Mouse (Mus musculus): ENCODE data around the gene Srsf6. TPM values are rescaled to one million over a fixed set of nuclear protein-coding genes. Genes with fewer than 3 reads are reported as not detected.
"Not testable (repeated sequence)": the region's sequence is repeated elsewhere in the genome, so short reads cannot be mapped to it uniquely, and the experiment has no call there.

Srsf6 gene
- 125 and 133 TPM in 2 replicates for polyA plus RNA-seq (2015; fragmentation: Nextera tagmentation; extraction: Ambion mirVana)

DNA sequence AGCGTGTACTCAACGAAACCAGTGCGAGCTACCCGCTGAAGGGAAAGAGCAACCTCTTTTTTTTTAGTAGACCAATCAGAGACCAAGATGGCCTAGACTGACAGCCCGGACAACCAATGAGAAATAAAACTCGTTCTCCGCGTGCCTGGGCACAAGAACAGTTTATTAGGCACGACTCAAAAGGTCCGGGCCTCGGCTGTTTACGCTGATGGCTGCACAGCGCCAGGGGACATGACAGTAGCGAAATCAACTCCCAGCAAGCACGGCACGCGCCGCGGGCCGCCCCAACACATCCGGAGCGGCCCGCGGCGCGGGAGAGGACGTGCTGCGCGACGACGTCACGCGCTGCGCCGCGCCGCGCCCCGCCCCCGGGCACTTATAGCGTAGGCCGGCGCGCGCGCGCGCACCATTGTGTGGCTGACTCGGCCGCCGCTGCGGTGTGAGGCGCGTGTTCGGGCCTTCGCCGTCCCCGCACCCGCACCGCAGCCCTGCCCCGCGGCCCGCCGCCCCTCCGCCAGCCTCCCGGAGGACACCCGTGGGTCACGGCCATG lies at the start of gene Srsf6:
Gene Srsf6, plus strand, starts transcription at position 406 of the 551 bp plus-strand sequence.
- under 1% methylated on average over 59 of the region's 68 CpGs for WGBS
- H3K9ac ChIP-seq (replicated peaks): peak within 1 kb of the TSS; percentile 100
- H3K4me2 ChIP-seq: peak within 1 kb of the TSS; percentile 82
- peaks cover 19% of the 10 kb centered on the region for H3K4me1 ChIP-seq
- no peaks in the 10 kb centered on the region for H3K9me3 ChIP-seq (replicated peaks)
- peaks cover 14% of the 10 kb centered on the region; the same call in 1 of the 2 replicates for H3K27me3 ChIP-seq (replicated peaks)
- peak within 1 kb of the TSS; percentile 100 for H3K27ac ChIP-seq (replicated peaks)
- peak within 1 kb of the TSS; percentile 99 for H3K4me3 ChIP-seq (replicated peaks)
- peak; percentile 94 for ATAC-seq (ENCODE audit: low FRiP score)
- H3K36me3 ChIP-seq: peaks cover 26% of the 10 kb centered on the region

DNA sequence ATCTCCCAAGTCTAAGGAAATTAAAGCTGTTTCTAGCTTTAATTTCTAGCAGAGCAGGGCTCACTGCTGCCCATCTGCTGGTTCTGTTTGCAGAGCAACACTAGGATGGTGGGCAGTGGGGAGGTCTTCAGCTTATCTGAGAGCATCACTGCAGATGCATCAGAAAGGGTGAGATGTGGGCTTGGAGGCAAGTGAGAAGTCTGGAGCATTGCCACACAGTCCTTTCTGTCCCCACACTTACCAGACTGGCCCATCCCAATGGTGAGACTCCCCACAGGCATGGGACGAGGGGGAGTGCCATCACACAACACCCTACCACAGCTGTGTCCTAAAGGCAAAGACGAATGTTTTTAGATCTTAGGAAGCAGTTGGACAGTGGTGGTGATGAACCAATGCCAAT lies 47.2 kb upstream of the Srsf6 start:
- Histone ChIP-seq H3K4me3 (replicated peaks) (no peak overlapping the region), H3K27me3 (replicated peaks) (no peaks in the 10 kb centered on the region), H3K27ac (replicated peaks) (no peak overlapping the region), H3K4me1 (no peaks in the 10 kb centered on the region), H3K9ac (replicated peaks) (no peak overlapping the region), H3K9me3 (replicated peaks) (no peaks in the 10 kb centered on the region), H3K36me3 (no peaks in the 10 kb centered on the region), H3K4me2 (no peak overlapping the region)
- no peak for ATAC-seq (ENCODE audit: low FRiP score)
- WGBS: 66% methylated on average over 2 of the region's 2 CpGs

DNA sequence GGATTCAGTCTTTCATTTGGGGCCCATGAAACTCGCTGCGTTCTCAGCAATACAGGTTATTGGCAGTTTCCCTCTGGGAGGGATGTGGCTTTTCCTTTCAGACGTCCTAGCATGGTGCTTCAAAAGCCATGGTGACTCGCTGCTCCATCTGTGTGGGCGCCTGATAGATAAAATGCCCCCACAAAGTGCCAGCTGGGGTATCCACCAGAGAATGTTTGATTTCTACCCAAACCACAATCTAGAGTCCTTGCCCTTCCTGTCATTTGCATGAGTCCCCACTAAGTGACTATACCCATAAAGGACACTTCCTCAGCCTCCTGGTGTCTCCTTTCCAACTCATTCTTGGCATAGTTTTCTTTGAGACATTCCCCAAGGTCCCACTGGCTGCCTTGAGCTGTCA lies 44.2 kb upstream of the Srsf6 start:
- H3K9ac ChIP-seq (replicated peaks): no peak overlapping the region
- no peaks in the 10 kb centered on the region for H3K4me1 ChIP-seq
- no peaks in the 10 kb centered on the region for H3K36me3 ChIP-seq
- no peak overlapping the region for H3K4me3 ChIP-seq (replicated peaks)
- 73% methylated on average over 5 of the region's 5 CpGs for WGBS
- no peaks in the 10 kb centered on the region for H3K27me3 ChIP-seq (replicated peaks)
- ATAC-seq (ENCODE audit: low FRiP score): no peak
- H3K4me2 ChIP-seq: no peak overlapping the region
- no peak overlapping the region for H3K27ac ChIP-seq (replicated peaks)
- no peaks in the 10 kb centered on the region for H3K9me3 ChIP-seq (replicated peaks)

DNA sequence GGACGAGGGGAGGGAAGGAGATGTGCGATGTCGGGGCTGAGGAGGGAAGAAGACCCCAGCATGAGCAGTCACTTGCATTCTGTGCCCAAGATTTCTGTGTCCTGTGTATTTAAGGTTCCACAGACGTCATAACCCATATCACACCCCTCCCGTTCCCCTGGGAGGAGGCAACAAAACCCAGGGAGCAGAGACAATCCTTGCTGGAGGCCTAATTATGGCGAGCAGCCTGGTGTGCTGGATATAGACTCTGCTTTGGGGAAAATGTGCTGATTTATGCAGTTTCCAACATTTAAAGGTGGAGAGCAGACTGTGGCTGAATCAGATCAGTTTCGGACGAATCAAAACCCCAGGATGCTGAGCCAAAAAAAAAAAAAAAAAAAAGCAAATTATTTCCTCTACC lies 42.7 kb upstream of the Srsf6 start:
- no peaks in the 10 kb centered on the region for H3K4me1 ChIP-seq
- no peaks in the 10 kb centered on the region for H3K9me3 ChIP-seq (replicated peaks)
- 74% methylated on average over 8 of the region's 8 CpGs for WGBS
- no peak overlapping the region for H3K27ac ChIP-seq (replicated peaks)
- no peak overlapping the region for H3K9ac ChIP-seq (replicated peaks)
- no peak overlapping the region for H3K4me3 ChIP-seq (replicated peaks)
- no peaks in the 10 kb centered on the region for H3K36me3 ChIP-seq
- H3K4me2 ChIP-seq: no peak overlapping the region
- H3K27me3 ChIP-seq (replicated peaks): no peaks in the 10 kb centered on the region
- no peak for ATAC-seq (ENCODE audit: low FRiP score)

GRCm38 (mm10) chr2:162889191-162889590 lies 42.1 kb upstream of the Srsf6 start:
- Histone ChIP-seq H3K4me3 (replicated peaks) (no peak overlapping the region), H3K27ac (replicated peaks) (no peak overlapping the region), H3K9ac (replicated peaks) (no peak overlapping the region), H3K4me2 (no peak overlapping the region), H3K4me1 (no peaks in the 10 kb centered on the region), H3K9me3 (replicated peaks) (no peaks in the 10 kb centered on the region), H3K27me3 (replicated peaks) (no peaks in the 10 kb centered on the region), H3K36me3 (no peaks in the 10 kb centered on the region)
- no peak for ATAC-seq (ENCODE audit: low FRiP score)
- WGBS: 73% methylated on average over 7 of the region's 7 CpGs

DNA sequence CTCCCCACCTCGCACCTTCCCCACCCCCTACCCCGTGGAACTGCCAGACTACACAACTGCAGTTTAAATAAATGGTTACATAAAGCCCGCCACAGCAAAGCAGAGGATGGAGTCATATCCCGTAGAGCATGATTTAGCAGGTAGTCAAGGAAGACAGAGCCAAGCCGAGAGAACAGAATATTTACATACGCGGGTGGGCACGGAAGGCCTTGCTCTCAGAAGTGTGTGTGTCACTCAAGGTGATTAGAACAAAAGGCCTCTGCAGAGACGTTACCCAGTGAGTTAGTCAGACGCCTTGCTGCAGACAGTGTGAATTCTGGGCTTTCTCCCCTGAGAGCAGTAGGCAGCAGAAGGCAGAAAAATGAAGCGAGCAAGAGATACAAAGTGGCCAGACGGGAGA lies 41.6 kb upstream of the Srsf6 start:
- Histone ChIP-seq H3K27ac (replicated peaks) (no peak overlapping the region), H3K4me1 (no peaks in the 10 kb centered on the region), H3K9me3 (replicated peaks) (no peaks in the 10 kb centered on the region), H3K9ac (replicated peaks) (no peak overlapping the region), H3K36me3 (no peaks in the 10 kb centered on the region), H3K4me3 (replicated peaks) (no peak overlapping the region), H3K4me2 (no peak overlapping the region), H3K27me3 (replicated peaks) (no peaks in the 10 kb centered on the region)
- 75% methylated on average over 12 of the region's 12 CpGs for WGBS
- no peak for ATAC-seq (ENCODE audit: low FRiP score)

DNA sequence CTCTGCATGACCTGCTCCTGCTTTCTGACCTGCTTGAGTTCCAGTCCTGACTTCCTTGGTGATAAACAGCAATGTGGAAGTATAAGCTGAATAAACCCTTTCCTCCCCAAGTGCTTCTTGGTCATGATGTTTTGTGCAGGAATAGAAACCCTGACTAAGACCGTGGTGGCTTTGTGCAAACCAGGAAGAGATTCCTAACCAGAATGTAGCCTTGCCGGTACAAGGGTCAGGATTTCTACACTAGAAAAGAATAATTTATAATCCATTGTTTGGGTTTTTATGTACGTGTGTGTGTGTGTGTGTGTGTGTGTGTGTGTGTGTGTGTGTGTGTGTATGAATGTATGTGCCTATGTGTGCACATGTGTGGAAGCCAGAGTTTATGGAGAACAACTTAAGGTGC lies 38.3 kb upstream of the Srsf6 start:
- H3K9me3 ChIP-seq (replicated peaks); H3K27me3 ChIP-seq (replicated peaks); H3K9ac ChIP-seq (replicated peaks); H3K4me3 ChIP-seq (replicated peaks); ATAC-seq (ENCODE audit: low FRiP score); H3K4me2 ChIP-seq; H3K36me3 ChIP-seq; H3K27ac ChIP-seq (replicated peaks); H3K4me1 ChIP-seq: not testable (repeated sequence)
- 84% methylated on average over 3 of the region's 3 CpGs for WGBS

GRCm38 (mm10) chr2:162899256-162899655 lies 32.1 kb upstream of the Srsf6 start:
- H3K9ac ChIP-seq (replicated peaks); H3K4me2 ChIP-seq; H3K9me3 ChIP-seq (replicated peaks); H3K27me3 ChIP-seq (replicated peaks); H3K27ac ChIP-seq (replicated peaks); ATAC-seq (ENCODE audit: low FRiP score); H3K4me1 ChIP-seq; H3K4me3 ChIP-seq (replicated peaks); H3K36me3 ChIP-seq: not testable (repeated sequence)
- 92% methylated on average over 18 of the region's 20 CpGs for WGBS

DNA sequence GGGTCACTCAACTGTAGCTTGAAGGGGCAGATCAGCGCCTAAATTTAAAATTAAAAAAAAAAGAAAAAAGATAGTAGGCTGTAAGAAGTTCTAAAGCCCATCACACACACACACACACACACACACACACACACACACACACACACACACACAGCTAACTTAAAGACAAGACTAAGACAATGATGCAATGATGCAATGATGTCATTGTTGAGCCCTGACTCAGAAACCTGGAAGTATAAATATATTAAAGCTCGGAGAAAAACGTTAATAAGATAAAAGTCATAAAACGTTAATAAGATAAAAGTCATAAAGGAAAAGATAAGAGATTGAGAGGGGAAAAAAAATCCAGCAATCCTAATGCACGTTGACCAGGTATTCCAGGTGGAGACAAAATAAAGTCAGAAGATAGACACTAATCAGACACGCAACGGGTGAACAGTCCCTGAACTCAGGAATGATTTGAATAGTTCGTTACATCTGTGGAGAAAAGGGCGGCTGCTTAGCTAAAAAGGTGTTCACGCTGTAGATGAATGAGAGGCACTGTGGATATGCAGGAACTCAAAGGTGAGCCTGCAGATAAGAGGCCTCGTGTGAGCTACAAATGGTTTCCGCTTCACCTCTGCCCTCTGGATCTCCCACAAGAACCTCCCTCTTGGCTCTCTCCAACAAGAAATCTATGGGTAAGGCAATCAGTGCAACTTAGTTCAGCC lies 31.3 kb upstream of the Srsf6 start:
- 63% methylated on average over 12 of the region's 12 CpGs for WGBS
- no peak for ATAC-seq (ENCODE audit: low FRiP score)

GRCm38 (mm10) chr2:162900590-162900916 lies 30.8 kb upstream of the Srsf6 start:
- no peak overlapping the region for H3K4me3 ChIP-seq (replicated peaks)
- H3K4me2 ChIP-seq: no peak overlapping the region
- 15% methylated on average over 2 of the region's 2 CpGs for WGBS
- H3K9me3 ChIP-seq (replicated peaks): no peaks in the 10 kb centered on the region
- no peaks in the 10 kb centered on the region for H3K36me3 ChIP-seq
- H3K9ac ChIP-seq (replicated peaks): no peak overlapping the region
- ATAC-seq (ENCODE audit: low FRiP score): no peak
- H3K27ac ChIP-seq (replicated peaks): no peak overlapping the region
- H3K4me1 ChIP-seq: peaks cover 7% of the 10 kb centered on the region
- no peaks in the 10 kb centered on the region for H3K27me3 ChIP-seq (replicated peaks)

More for the DNA sequence above, 31.3 kb upstream of the Srsf6 start:
- no peak overlapping the region for H3K9ac ChIP-seq (replicated peaks)
- no peak overlapping the region for H3K27ac ChIP-seq (replicated peaks)
- H3K4me1 ChIP-seq: peaks cover 7% of the 10 kb centered on the region
- no peaks in the 10 kb centered on the region for H3K9me3 ChIP-seq (replicated peaks)
- H3K36me3 ChIP-seq: no peaks in the 10 kb centered on the region
- no peaks in the 10 kb centered on the region for H3K27me3 ChIP-seq (replicated peaks)
- no peak overlapping the region for H3K4me2 ChIP-seq
- H3K4me3 ChIP-seq (replicated peaks): no peak overlapping the region

- H3K4me2 ChIP-seq: no peak overlapping the region
- WGBS: 81% methylated on average over 4 of the region's 4 CpGs
- no peaks in the 10 kb centered on the region for H3K9me3 ChIP-seq (replicated peaks)
- H3K9ac ChIP-seq (replicated peaks): no peak overlapping the region
- H3K4me1 ChIP-seq: peaks cover 8% of the 10 kb centered on the region
- H3K4me3 ChIP-seq (replicated peaks): no peak overlapping the region
- no peak overlapping the region for H3K27ac ChIP-seq (replicated peaks)
- no peaks in the 10 kb centered on the region for H3K27me3 ChIP-seq (replicated peaks)
- ATAC-seq (ENCODE audit: low FRiP score): no peak
- H3K36me3 ChIP-seq: no peaks in the 10 kb centered on the region
Measured at GRCm38 (mm10) chr2:162905902-162906301, 25.4 kb upstream of the Srsf6 start.

GRCm38 (mm10) chr2:162908052-162908491 lies 23.3 kb upstream of the Srsf6 start:
- H3K9me3 ChIP-seq (replicated peaks): no peaks in the 10 kb centered on the region
- 0 out of 2 replicates have a peak overlapping the region, but pooled peaks have one; percentile 20 for H3K4me2 ChIP-seq
- WGBS: 51% methylated on average over 16 of the region's 16 CpGs
- no peak for ATAC-seq (ENCODE audit: low FRiP score)
- peaks cover 8% of the 10 kb centered on the region for H3K4me1 ChIP-seq
- 0 out of 2 replicates have a peak overlapping the region, but pooled peaks have one; percentile 2 for H3K27ac ChIP-seq (replicated peaks)
- H3K4me3 ChIP-seq (replicated peaks): no peak overlapping the region
- no peaks in the 10 kb centered on the region for H3K36me3 ChIP-seq
- H3K27me3 ChIP-seq (replicated peaks): no peaks in the 10 kb centered on the region
- H3K9ac ChIP-seq (replicated peaks): no peak overlapping the region
